Mouse (Mus musculus) heart, embryonic 13.5 days (tissue): ENCODE measurements around the gene Ywhah. TPM values are rescaled to one million over a fixed set of nuclear protein-coding genes. Genes with fewer than 3 reads are reported as not detected.
"Not testable (repeated sequence)": the region's sequence is repeated elsewhere in the genome, so short reads cannot be mapped to it uniquely, and the experiment has no call there.

Experiments used
- ATAC-seq: fragments of 200-750 bp; cut with Nextera tagmentation; 2 replicates; pipeline ENCODE4 v1.8.0; 2017; ENCODE audit warnings: moderate TSS enrichment; ENCODE audit not compliant: insufficient number of reproducible peaks, low FRiP score, low TSS enrichment; ENCODE audit errors: extremely low read depth
- H3K27ac ChIP-seq: fragments of 300-500 bp; sonication (generic); replicated peaks from 2 replicates; pipeline ENCODE4 v1.5.1; 2015; ENCODE audit warnings: moderate library complexity, mild to moderate bottlenecking, inconsistent platforms
- H3K27me3 ChIP-seq: fragments of 300-500 bp; sonication (generic); replicated peaks from 2 replicates; pipeline ENCODE4 v1.6.1; 2015; ENCODE audit warnings: mild to moderate bottlenecking, inconsistent platforms
- H3K36me3 ChIP-seq: fragments of 300-500 bp; sonication (generic); 2 replicates; pipeline ENCODE4 v1.6.1; 2015; ENCODE audit warnings: mild to moderate bottlenecking, inconsistent platforms
- H3K4me1 ChIP-seq: fragments of 300-500 bp; sonication (generic); 2 replicates; pipeline ENCODE4 v1.6.1; 2015; ENCODE audit warnings: inconsistent platforms
- H3K4me2 ChIP-seq: fragments of 300-500 bp; sonication (generic); 2 replicates; pipeline ENCODE4 v1.6.1; 2015; ENCODE audit warnings: inconsistent platforms, mild to moderate bottlenecking, moderate library complexity
- H3K4me3 ChIP-seq: fragments of 300-500 bp; sonication (generic); 2 replicates; pipeline ENCODE4 v1.5.1; 2015; ENCODE audit warnings: moderate library complexity, mild to moderate bottlenecking, inconsistent platforms
- H3K9ac ChIP-seq: fragments of 300-500 bp; sonication (generic); 2 replicates; pipeline ENCODE4 v1.6.1; 2015; ENCODE audit warnings: inconsistent platforms, mild to moderate bottlenecking, moderate library complexity
- H3K9me3 ChIP-seq: fragments of 300-500 bp; sonication (generic); 2 replicates; pipeline ENCODE4 v1.6.1; 2016; ENCODE audit warnings: inconsistent platforms
- WGBS: fragments of 180-500 bp; shearing (Covaris S2); methylation state at CpG from one replicate; pipeline ENCODE4 v1.1.7; 2015; ENCODE audit warnings: mixed read lengths; 5-methylcytosine and 5-hydroxymethylcytosine counted together
- polyA plus RNA-seq: library from polyadenylated mRNA; unstranded; fragments of >200 nt; fragmentation: Nextera tagmentation; extraction: Ambion mirVana; gene quantifications from 2 replicates; pipeline ENCODE4 v1.2.1, GENCODE M21; 2015

Ywhah gene
- polyA plus RNA-seq, 1 experiment from 2014 or later: 406 TPM

GRCm38 (mm10) chr5:33032036-33032773, 13.6 kb downstream of the Ywhah start:
- Histone ChIP-seq H3K4me3 (no peak overlapping the region), H3K27me3 (no peaks in the 10 kb centered on the region), H3K27ac (no peak overlapping the region), H3K9ac (no peak overlapping the region), H3K4me1 (peaks cover 28% of the 10 kb centered on the region), H3K9me3 (no peaks in the 10 kb centered on the region), H3K4me2 (no peak overlapping the region), H3K36me3 (peaks cover 16% of the 10 kb centered on the region)
- WGBS: 76% methylated on average over 10 of the region's 10 CpGs
- ATAC-seq: no peak

GRCm38 (mm10) chr5:33033121-33033520, 14.5 kb downstream of the Ywhah start:
- Histone ChIP-seq H3K9me3 (no peaks in the 10 kb centered on the region), H3K27ac (no peak overlapping the region), H3K4me3 (no peak overlapping the region), H3K4me1 (peaks cover 24% of the 10 kb centered on the region), H3K9ac (no peak overlapping the region), H3K36me3 (peaks cover 11% of the 10 kb centered on the region), H3K27me3 (no peaks in the 10 kb centered on the region), H3K4me2 (no peak overlapping the region)
- WGBS: 2% methylated on average over 4 of the region's 4 CpGs
- peak; percentile 72; the same call in 1 of the 2 replicates for ATAC-seq

- not testable (repeated sequence) for H3K27ac ChIP-seq, H3K36me3 ChIP-seq, H3K9me3 ChIP-seq, H3K4me3 ChIP-seq, ATAC-seq, H3K4me2 ChIP-seq, H3K27me3 ChIP-seq
- H3K9ac ChIP-seq: 0 out of 2 replicates have a peak overlapping the region, but pooled peaks have one; percentile 14
- H3K4me1 ChIP-seq: peaks cover 19% of the 10 kb centered on the region
- 37% methylated on average over 8 of the region's 8 CpGs for WGBS
Measured at GRCm38 (mm10) chr5:33033633-33034032, 15.0 kb downstream of the Ywhah start.

- no peak overlapping the region for H3K9ac ChIP-seq
- no peaks in the 10 kb centered on the region for H3K27me3 ChIP-seq
- peaks cover 14% of the 10 kb centered on the region for H3K4me1 ChIP-seq
- no peak overlapping the region for H3K27ac ChIP-seq
- H3K9me3 ChIP-seq: no peaks in the 10 kb centered on the region
- WGBS: 10% methylated on average over 7 of the region's 7 CpGs
- H3K36me3 ChIP-seq: peaks cover 2% of the 10 kb centered on the region; the same call in 1 of the 2 replicates
- no peak overlapping the region for H3K4me3 ChIP-seq
- no peak for ATAC-seq
- no peak overlapping the region for H3K4me2 ChIP-seq
Measured at GRCm38 (mm10) chr5:33034100-33034499, 15.5 kb downstream of the Ywhah start.

GRCm38 (mm10) chr5:33034916-33035315, 16.3 kb downstream of the Ywhah start:
- H3K36me3 ChIP-seq: no peaks in the 10 kb centered on the region
- no peak for ATAC-seq
- no peak overlapping the region for H3K4me3 ChIP-seq
- H3K27me3 ChIP-seq: no peaks in the 10 kb centered on the region
- H3K4me2 ChIP-seq: no peak overlapping the region
- WGBS: 25% methylated on average over 3 of the region's 3 CpGs
- no peak overlapping the region for H3K9ac ChIP-seq
- H3K9me3 ChIP-seq: no peaks in the 10 kb centered on the region
- peaks cover 18% of the 10 kb centered on the region for H3K4me1 ChIP-seq
- no peak overlapping the region for H3K27ac ChIP-seq

GRCm38 (mm10) chr5:33038656-33039509, 20.3 kb downstream of the Ywhah start:
- no peaks in the 10 kb centered on the region for H3K27me3 ChIP-seq
- H3K9me3 ChIP-seq: no peaks in the 10 kb centered on the region
- H3K9ac ChIP-seq: 0 out of 2 replicates have a peak overlapping the region, but pooled peaks have one; percentile 62
- no peaks in the 10 kb centered on the region for H3K36me3 ChIP-seq
- no peak for ATAC-seq
- H3K4me1 ChIP-seq: peaks cover 5% of the 10 kb centered on the region; the same call in 1 of the 2 replicates
- peak overlapping the region; percentile 68 for H3K4me2 ChIP-seq
- no peak overlapping the region for H3K27ac ChIP-seq
- peak overlapping the region; percentile 36; the same call in 1 of the 2 replicates for H3K4me3 ChIP-seq
- WGBS: 42% methylated on average over 13 of the region's 13 CpGs

GRCm38 (mm10) chr5:33039510-33039911, 20.9 kb downstream of the Ywhah start:
- Histone ChIP-seq H3K4me3 (peak overlapping the region; percentile 36), H3K9me3 (no peaks in the 10 kb centered on the region), H3K9ac (peak overlapping the region; percentile 75; the same call in 1 of the 2 replicates), H3K4me2 (peak overlapping the region; percentile 68), H3K36me3 (no peaks in the 10 kb centered on the region), H3K27ac (no peak overlapping the region), H3K27me3 (no peaks in the 10 kb centered on the region), H3K4me1 (peaks cover 5% of the 10 kb centered on the region; the same call in 1 of the 2 replicates)
- 5% methylated on average over 13 of the region's 13 CpGs for WGBS
- no peak for ATAC-seq

- not testable (repeated sequence) for H3K4me1 ChIP-seq, ATAC-seq
- 83% methylated on average over 1 of the region's 1 CpGs for WGBS
Measured at GRCm38 (mm10) chr5:33040735-33041134, 22.1 kb downstream of the Ywhah start.

GRCm38 (mm10) chr5:33043397-33043796, 24.8 kb downstream of the Ywhah start:
- H3K36me3 ChIP-seq: no peaks in the 10 kb centered on the region

More at GRCm38 (mm10) chr5:33040735-33041134, 22.1 kb downstream of the Ywhah start:
- H3K9me3 ChIP-seq, H3K27ac ChIP-seq, H3K9ac ChIP-seq, H3K27me3 ChIP-seq, H3K36me3 ChIP-seq, H3K4me3 ChIP-seq, H3K4me2 ChIP-seq: not testable (repeated sequence)

GRCm38 (mm10) chr5:33044636-33045315, 26.2 kb downstream of the Ywhah start:
- no peaks in the 10 kb centered on the region for H3K9me3 ChIP-seq
- no peaks in the 10 kb centered on the region for H3K36me3 ChIP-seq
- no peak overlapping the region for H3K4me2 ChIP-seq
- 88% methylated on average over 12 of the region's 12 CpGs for WGBS
- no peaks in the 10 kb centered on the region for H3K4me1 ChIP-seq
- H3K27ac ChIP-seq: no peak overlapping the region
- ATAC-seq: no peak
- no peak overlapping the region for H3K4me3 ChIP-seq
- H3K27me3 ChIP-seq: no peaks in the 10 kb centered on the region
- no peak overlapping the region for H3K9ac ChIP-seq

More at GRCm38 (mm10) chr5:33043397-33043796, 24.8 kb downstream of the Ywhah start:
- Histone ChIP-seq H3K9ac (no peak overlapping the region), H3K27ac (no peak overlapping the region), H3K4me3 (no peak overlapping the region), H3K27me3 (no peaks in the 10 kb centered on the region), H3K9me3 (no peaks in the 10 kb centered on the region), H3K4me1 (peaks cover 5% of the 10 kb centered on the region; the same call in 1 of the 2 replicates), H3K4me2 (no peak overlapping the region)
- no peak for ATAC-seq
- WGBS: 52% methylated on average over 10 of the region's 10 CpGs

GRCm38 (mm10) chr5:33045316-33045705, 26.7 kb downstream of the Ywhah start:
- WGBS: 92% methylated on average over 6 of the region's 6 CpGs

More at GRCm38 (mm10) chr5:33045316-33045705, 26.7 kb downstream of the Ywhah start:
- H3K4me1 ChIP-seq: no peaks in the 10 kb centered on the region
- ATAC-seq: no peak
- H3K4me3 ChIP-seq: no peak overlapping the region
- no peak overlapping the region for H3K27ac ChIP-seq
- no peaks in the 10 kb centered on the region for H3K27me3 ChIP-seq
- H3K9me3 ChIP-seq: no peaks in the 10 kb centered on the region
- no peaks in the 10 kb centered on the region for H3K36me3 ChIP-seq
- H3K4me2 ChIP-seq: no peak overlapping the region
- H3K9ac ChIP-seq: no peak overlapping the region
